Mouse (Mus musculus): ENCODE results near the gene Ankmy2. TPM values are rescaled to one million over a fixed set of nuclear protein-coding genes. Genes with fewer than 3 reads are reported as not detected.
A peak's percentile ranks its signal among the peaks of the same experiment; 100 is the strongest.
"Not testable (repeated sequence)": the region's sequence is repeated elsewhere in the genome, so short reads cannot be mapped to it uniquely, and the experiment has no call there.

Ankmy2 gene
- polyA plus RNA-seq, 1 experiment from 2014 or later: 34.2 TPM

DNA sequence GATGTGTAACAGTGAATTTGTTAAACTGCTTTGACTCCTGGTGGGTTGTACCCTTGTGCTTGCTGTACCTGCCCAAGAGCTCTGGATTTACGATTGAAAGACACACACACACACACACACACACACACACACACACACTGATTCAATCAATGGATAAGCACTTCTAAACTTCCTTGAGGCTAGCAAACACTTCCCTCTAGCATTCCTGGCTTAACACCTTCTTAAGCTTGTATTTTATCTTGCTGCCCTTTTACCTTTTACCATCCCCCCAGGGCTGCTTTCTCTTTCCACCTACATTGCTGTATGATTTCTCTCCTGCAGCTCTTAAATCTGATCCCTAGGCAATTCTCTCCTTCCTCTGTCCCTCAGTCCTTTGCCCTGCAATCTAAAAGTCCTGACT is 8.4 kb downstream of the Ankmy2 start:
- no peaks in the 10 kb centered on the region for H3K9me3 ChIP-seq
- no peak for ATAC-seq (ENCODE audit: low FRiP score)
- no peak overlapping the region for H3K4me2 ChIP-seq
- no peak overlapping the region for H3K9ac ChIP-seq
- peaks cover 3% of the 10 kb centered on the region; the same call in 1 of the 2 replicates for H3K36me3 ChIP-seq (replicated peaks)
- no peaks in the 10 kb centered on the region for H3K4me1 ChIP-seq
- H3K27ac ChIP-seq: no peak overlapping the region
- H3K27me3 ChIP-seq: no peaks in the 10 kb centered on the region
- WGBS: 67% methylated on average over 1 of the region's 1 CpGs
- no peak overlapping the region for H3K4me3 ChIP-seq (replicated peaks)

DNA sequence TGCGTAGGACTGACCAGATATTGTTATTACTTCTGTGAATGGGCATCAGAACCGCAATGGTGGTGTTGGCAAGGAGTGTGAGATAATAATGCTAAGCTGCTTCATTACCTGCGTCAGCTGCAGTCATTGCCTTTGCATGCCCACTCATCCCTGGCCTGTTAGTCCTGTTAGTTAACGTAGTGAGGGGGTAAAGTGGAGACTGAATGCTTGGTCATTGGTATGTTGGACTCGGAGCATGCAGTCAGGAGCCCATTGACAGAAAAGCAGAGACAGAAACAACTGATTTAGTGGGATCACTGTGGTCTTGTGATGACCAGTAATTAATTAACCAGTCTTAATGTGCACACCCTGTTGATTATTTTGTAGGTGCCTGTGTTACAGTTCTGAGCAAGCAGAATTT is 20.3 kb downstream of the Ankmy2 start:
- H3K27me3 ChIP-seq: no peaks in the 10 kb centered on the region
- ATAC-seq (ENCODE audit: low FRiP score): no peak
- no peak overlapping the region for H3K4me3 ChIP-seq (replicated peaks)
- WGBS: 89% methylated on average over 5 of the region's 5 CpGs
- peaks cover 56% of the 10 kb centered on the region for H3K36me3 ChIP-seq (replicated peaks)
- no peaks in the 10 kb centered on the region for H3K9me3 ChIP-seq
- no peak overlapping the region for H3K9ac ChIP-seq
- H3K4me2 ChIP-seq: no peak overlapping the region
- no peak overlapping the region for H3K27ac ChIP-seq
- no peaks in the 10 kb centered on the region for H3K4me1 ChIP-seq

DNA sequence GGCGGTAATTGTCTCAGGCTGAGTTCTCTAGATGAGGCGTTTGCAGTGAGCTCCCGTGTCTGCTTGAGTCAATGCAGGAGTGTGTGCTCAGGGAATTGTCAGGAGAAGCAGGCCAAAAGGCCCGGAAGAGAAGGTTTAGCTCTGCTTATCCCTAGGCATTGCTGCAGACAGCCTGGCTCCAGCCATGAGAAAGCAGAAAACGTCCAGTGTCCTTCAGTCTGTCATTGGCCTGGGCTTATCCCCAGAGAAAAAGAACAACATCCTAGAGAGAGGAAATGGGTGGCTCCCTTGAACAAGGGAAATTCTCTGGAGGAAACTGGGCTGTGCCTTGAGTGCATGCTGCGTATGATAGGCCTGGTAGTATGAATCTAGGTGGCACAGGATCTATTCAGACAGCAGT is 25.7 kb downstream of the Ankmy2 start:
- Histone ChIP-seq H3K27me3 (no peaks in the 10 kb centered on the region), H3K36me3 (replicated peaks) (peaks cover 49% of the 10 kb centered on the region), H3K4me3 (replicated peaks) (no peak overlapping the region), H3K4me1 (no peaks in the 10 kb centered on the region), H3K27ac (no peak overlapping the region), H3K4me2 (no peak overlapping the region), H3K9me3 (no peaks in the 10 kb centered on the region), H3K9ac (no peak overlapping the region)
- WGBS: 92% methylated on average over 6 of the region's 6 CpGs
- no peak for ATAC-seq (ENCODE audit: low FRiP score)

DNA sequence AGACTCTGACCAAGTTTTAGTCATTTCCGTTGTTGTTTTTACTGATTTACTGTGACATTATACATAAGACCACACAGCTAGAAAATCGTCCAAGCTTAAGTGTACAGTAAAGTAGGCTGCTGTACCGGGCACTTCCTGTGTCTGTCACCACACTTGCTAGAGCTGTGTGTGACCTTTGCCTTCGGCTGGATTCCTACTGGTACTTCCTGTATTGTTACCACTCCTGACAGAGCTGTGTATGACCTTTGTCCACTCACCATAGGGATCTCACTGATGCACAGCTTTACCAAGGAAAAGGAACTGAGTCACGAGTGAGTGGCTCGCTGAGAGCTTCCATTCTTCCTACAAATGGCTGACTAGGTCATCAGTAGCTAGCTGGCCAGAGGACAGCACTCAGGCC is 30.2 kb downstream of the Ankmy2 start:
- H3K4me2 ChIP-seq: no peak overlapping the region
- H3K27ac ChIP-seq: no peak overlapping the region
- ATAC-seq (ENCODE audit: low FRiP score): no peak
- H3K27me3 ChIP-seq: no peaks in the 10 kb centered on the region
- H3K36me3 ChIP-seq (replicated peaks): peaks cover 63% of the 10 kb centered on the region
- 88% methylated on average over 6 of the region's 6 CpGs for WGBS
- H3K4me1 ChIP-seq: no peaks in the 10 kb centered on the region
- no peak overlapping the region for H3K4me3 ChIP-seq (replicated peaks)
- H3K9ac ChIP-seq: no peak overlapping the region
- no peaks in the 10 kb centered on the region for H3K9me3 ChIP-seq

DNA sequence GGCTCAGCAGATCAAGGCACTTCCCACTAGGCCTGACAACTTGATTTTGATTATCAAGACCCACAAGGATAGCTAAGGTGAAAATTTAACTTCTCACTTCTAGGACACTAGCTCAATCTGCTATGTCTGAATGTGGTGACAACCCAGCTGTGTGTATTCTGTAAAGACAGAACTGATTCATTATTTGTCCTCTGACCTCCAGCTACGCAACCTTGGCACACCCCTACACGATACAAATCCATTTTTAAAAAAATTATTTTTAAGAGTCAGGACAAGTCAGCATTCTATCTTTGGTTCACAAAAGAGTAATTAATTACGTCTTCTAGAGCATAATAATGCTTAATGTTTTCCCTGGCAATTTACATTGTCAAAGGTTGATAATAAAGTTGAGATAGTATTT is 32.7 kb downstream of the Ankmy2 start:
- Histone ChIP-seq H3K4me2 (no peak overlapping the region), H3K36me3 (replicated peaks) (peaks cover 52% of the 10 kb centered on the region), H3K9me3 (no peaks in the 10 kb centered on the region), H3K27ac (no peak overlapping the region), H3K27me3 (no peaks in the 10 kb centered on the region), H3K4me1 (no peaks in the 10 kb centered on the region), H3K9ac (no peak overlapping the region), H3K4me3 (replicated peaks) (no peak overlapping the region)
- ATAC-seq (ENCODE audit: low FRiP score): no peak
- 96% methylated on average over 3 of the region's 3 CpGs for WGBS

DNA sequence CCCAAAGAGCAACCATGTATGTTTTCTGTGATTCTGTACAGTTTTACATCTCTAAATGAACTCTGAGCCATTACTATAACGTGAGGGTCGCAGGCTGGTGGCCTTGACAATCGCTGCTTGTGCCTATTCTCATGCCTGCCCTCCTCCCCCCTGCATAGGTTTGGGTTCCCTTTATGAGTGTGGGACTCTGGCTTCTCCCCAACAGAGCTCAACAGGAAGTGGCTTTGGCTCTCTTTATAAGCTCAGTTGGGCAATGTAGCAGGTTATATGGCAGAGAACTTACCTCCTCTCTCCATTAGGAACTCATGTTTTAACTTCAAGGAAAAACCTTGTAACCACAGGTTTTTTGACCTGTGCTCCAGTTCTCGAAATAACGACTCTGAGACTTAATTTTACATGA is 33.4 kb downstream of the Ankmy2 start:
- whole genome bisulfite sequencing: 83% methylated on average over 5 of the region's 5 CpGs
- Histone ChIP-seq H3K9ac (no peak overlapping the region), H3K27ac (no peak overlapping the region), H3K27me3 (no peaks in the 10 kb centered on the region), H3K4me2 (no peak overlapping the region), H3K9me3 (no peaks in the 10 kb centered on the region), H3K36me3 (replicated peaks) (peaks cover 58% of the 10 kb centered on the region), H3K4me3 (replicated peaks) (no peak overlapping the region), H3K4me1 (no peaks in the 10 kb centered on the region)
- no peak for ATAC-seq (ENCODE audit: low FRiP score)

DNA sequence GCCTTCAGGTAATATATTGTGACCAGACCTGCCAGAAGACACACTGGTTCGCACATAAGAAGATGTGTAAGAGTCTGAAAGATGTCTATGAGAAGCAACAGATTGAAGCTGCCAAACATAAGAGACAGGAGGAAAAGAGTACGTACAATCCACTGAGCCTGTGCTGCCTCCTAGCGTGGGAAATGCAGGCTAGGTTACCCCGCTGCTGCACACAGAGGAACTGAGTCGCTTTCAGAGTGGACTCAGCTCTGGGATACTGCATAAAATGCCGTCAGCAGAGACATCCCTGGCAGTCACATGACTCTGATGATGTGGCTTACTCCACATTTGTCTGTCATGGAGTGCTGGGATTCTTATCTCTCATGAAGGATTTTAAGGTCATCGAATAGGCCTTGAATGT is 38.1 kb downstream of the Ankmy2 start:
- WGBS: 95% methylated on average over 7 of the region's 7 CpGs
- Histone ChIP-seq H3K4me3 (replicated peaks) (no peak overlapping the region), H3K27me3 (no peaks in the 10 kb centered on the region), H3K27ac (no peak overlapping the region), H3K9ac (no peak overlapping the region), H3K4me1 (no peaks in the 10 kb centered on the region), H3K36me3 (replicated peaks) (peaks cover 56% of the 10 kb centered on the region), H3K9me3 (peaks cover 15% of the 10 kb centered on the region), H3K4me2 (no peak overlapping the region)
- no peak for ATAC-seq (ENCODE audit: low FRiP score)

DNA sequence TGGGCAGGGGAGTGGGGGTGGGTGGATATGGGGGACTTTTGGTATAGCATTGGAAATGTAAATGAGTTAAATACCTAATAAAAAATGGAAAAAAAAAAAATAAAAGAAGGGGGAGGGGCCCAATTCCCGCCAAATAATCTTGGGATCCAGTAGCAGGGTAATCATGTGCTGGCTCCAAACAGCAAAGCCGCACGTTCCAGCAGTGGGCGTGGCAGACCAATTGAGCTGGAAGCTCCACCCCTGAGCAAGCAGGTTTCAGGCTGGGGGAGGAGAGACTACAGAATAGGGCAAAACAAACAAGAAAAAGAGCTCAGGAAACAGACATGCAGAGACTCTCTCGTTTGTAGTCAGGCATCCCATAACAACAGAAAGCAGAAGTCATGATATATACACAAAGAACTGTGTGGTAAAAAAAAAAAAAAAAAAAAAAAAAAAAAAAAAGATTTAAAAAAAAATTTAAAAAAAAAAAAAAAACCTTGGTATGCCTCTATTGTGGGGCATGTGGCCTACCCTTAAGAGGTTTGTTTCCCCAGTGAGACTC is 48.7 kb downstream of the Ankmy2 start:
- H3K4me2 ChIP-seq; H3K27ac ChIP-seq; H3K27me3 ChIP-seq; H3K9ac ChIP-seq; H3K9me3 ChIP-seq; H3K36me3 ChIP-seq (replicated peaks); H3K4me3 ChIP-seq (replicated peaks): not testable (repeated sequence)
- peaks cover 11% of the 10 kb centered on the region for H3K4me1 ChIP-seq
- 62% methylated on average over 5 of the region's 5 CpGs for WGBS
- 0 out of 2 replicates have a peak, but pooled peaks have one; percentile 21 for ATAC-seq (ENCODE audit: low FRiP score)

DNA sequence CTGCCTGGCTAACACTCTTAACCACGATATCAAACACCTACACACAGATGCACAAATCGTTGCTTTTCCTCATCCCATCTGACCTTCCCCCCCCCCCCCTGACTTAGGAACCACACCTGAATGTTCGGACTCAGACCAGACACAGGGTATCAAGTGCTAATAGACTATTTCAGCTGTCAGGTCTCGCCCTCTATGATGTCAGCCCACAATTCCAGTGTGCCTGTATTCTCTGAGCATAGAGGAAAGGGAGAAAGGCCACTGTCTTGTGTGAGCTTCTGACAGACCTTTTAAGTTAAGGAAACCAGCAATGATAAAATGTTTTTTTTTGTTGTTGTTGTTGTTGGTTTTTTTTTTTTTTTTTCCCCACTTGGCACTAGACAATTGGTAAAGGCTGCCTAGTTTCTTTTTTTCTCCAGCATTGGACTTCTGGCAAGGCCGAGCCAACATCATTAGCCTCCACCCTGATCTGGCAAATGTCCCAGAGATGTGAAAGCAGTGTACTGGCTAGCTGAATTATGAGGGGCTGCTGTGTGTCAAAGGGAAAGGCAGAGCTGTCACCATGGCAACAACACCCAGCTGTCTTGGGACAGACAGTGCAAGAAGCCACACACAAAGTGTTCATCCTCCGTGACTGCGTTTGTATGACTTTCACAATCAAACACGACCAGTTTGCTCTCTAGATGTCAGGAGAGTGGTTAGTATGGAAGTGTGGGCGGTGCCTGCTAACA is 50.3 kb downstream of the Ankmy2 start:
- Histone ChIP-seq H3K36me3 (replicated peaks) (no peaks in the 10 kb centered on the region), H3K4me1 (peaks cover 11% of the 10 kb centered on the region), H3K27ac (no peak overlapping the region), H3K4me3 (replicated peaks) (no peak overlapping the region), H3K9ac (no peak overlapping the region), H3K27me3 (no peaks in the 10 kb centered on the region), H3K9me3 (no peaks in the 10 kb centered on the region), H3K4me2 (0 out of 2 replicates have a peak overlapping the region, but pooled peaks have one; percentile 21)
- 58% methylated on average over 9 of the region's 9 CpGs for WGBS
- ATAC-seq (ENCODE audit: low FRiP score): peak; percentile 91

DNA sequence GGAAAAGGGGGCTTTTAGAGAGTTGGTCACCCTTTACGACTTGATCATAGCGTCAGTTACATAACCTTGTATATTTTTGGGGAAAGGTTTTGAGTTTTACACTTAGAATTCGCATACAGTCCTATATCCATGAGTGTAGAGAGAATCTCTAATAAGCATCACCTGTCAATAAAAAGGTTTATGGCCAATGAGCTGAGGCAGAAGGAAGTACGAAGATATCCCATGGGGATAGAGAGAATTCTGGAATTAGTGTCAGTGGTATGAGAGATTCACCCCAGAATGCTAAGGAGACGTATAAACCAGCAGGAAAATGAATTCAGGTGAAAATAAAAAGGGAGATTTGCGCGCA is 50.9 kb downstream of the Ankmy2 start:
- peaks cover 11% of the 10 kb centered on the region for H3K4me1 ChIP-seq
- 78% methylated on average over 7 of the region's 7 CpGs for WGBS
- no peak overlapping the region for H3K4me3 ChIP-seq (replicated peaks)
- H3K27ac ChIP-seq: 0 out of 2 replicates have a peak overlapping the region, but pooled peaks have one; percentile 8
- no peaks in the 10 kb centered on the region for H3K36me3 ChIP-seq (replicated peaks)
- H3K27me3 ChIP-seq: no peaks in the 10 kb centered on the region
- no peak; the same call in 1 of the 2 replicates for ATAC-seq (ENCODE audit: low FRiP score)
- no peak overlapping the region for H3K9ac ChIP-seq
- H3K9me3 ChIP-seq: no peaks in the 10 kb centered on the region
- peak overlapping the region; percentile 21; the same call in 1 of the 2 replicates for H3K4me2 ChIP-seq

DNA sequence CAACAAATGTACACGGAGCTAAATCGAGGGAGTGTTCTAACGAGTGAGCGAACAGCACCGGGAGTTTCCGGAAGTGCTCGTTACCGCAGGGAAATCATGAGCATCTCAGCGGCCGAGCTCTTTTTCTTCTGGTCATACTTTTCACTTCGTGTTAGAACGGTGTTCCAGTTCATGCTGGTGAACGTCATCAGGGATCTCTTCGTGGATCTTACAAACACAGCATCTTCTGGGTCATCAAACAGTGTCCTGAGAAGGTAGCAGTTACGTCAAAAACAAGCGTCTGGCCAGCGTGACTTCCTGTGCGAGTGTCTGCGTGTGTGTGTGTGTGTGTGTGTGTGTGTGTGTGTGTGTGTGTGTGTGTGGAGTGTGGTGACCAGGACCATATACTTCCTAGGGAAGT is 51.5 kb downstream of the Ankmy2 start:
- peaks cover 11% of the 10 kb centered on the region for H3K4me1 ChIP-seq
- WGBS: 65% methylated on average over 19 of the region's 19 CpGs
- no peak overlapping the region for H3K4me3 ChIP-seq (replicated peaks)
- H3K27me3 ChIP-seq: no peaks in the 10 kb centered on the region
- H3K27ac ChIP-seq: no peak overlapping the region
- H3K9ac ChIP-seq: no peak overlapping the region
- no peaks in the 10 kb centered on the region for H3K36me3 ChIP-seq (replicated peaks)
- H3K9me3 ChIP-seq: no peaks in the 10 kb centered on the region
- no peak for ATAC-seq (ENCODE audit: low FRiP score)
- no peak overlapping the region; the same call in 1 of the 2 replicates for H3K4me2 ChIP-seq

DNA sequence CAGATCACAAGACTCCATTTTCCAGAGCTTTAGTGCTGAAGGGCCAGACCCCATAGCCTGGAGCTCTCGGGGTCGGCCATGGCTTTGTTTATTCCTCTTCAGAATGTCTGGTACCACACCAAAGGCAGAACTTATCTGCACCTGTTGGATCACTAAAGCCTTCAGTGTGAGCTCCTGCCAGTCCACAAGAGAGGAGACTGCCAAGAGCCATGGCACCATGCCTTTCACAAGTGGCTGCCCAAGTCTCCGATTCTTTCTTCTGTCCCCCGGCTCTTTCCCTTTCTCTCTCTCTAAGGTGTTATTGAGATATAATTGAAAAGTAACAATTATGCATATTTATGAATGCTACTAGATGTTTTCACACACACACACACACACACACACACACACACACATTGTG is 53.2 kb downstream of the Ankmy2 start:
- Histone ChIP-seq H3K9ac (no peak overlapping the region), H3K4me2 (no peak overlapping the region), H3K4me1 (peaks cover 11% of the 10 kb centered on the region), H3K27ac (no peak overlapping the region), H3K36me3 (replicated peaks) (no peaks in the 10 kb centered on the region), H3K4me3 (replicated peaks) (no peak overlapping the region), H3K9me3 (no peaks in the 10 kb centered on the region), H3K27me3 (no peaks in the 10 kb centered on the region)
- WGBS: 85% methylated on average over 4 of the region's 4 CpGs
- ATAC-seq (ENCODE audit: low FRiP score): no peak
